Mouse (Mus musculus): ENCODE data around the gene Ssxb6. TPM values are rescaled to one million over a fixed set of nuclear protein-coding genes. Genes with fewer than 3 reads are reported as not detected.

The Ssxb6 gene
- polyA plus RNA-seq (2015; fragmentation: Nextera tagmentation; extraction: Ambion mirVana), result not detected in 2 replicates

DNA sequence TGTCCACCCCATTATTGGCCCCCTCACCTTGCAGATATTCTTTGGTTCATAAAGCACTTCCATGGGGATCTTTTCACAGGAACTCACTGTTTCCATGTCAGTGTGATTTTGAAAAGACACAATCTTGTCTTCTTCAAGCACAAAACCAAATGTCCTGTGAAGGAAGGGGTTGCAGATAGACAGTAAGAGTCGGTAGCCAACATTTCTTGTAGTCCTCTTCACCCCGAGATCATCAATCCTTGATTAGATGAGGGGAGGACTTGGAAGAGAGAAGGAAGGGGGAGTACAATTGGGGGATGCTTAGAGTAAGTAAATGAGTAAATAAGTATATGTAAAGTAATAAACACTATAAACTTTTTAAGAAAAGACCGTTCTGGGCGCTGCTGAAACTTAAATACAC, at the start of gene Ssxb6:
TSS of gene Ssxb6 (minus strand) at position 101 of the 400 bp plus-strand sequence.

DNA sequence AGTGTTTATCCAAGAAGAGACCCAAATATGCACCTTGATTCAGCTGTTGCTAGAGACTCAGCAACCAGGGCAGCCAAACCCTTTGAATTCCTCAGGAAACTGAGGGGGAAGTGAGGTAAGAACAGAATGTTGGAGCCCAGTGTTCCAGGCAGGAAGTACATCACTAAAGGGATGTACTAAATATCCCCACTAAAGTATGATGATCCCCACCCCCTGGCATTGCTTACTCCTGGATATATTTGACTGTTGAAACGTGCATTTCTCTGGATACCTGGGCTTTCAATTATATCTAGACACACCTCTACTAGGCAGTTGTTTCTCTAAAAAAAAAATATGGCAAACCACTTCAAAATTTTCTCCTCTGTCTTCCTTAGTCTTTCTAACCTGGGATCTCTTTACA, 43.7 kb upstream of the Ssxb6 start, which contains the start of gene Ssxb3:
TSS of gene Ssxb3 (minus strand) at position 101 of the 400 bp plus-strand sequence.

GRCm38 (mm10) chrX:8524854-8525253, 23.2 kb downstream of the Ssxb6 start, which contains the start of gene Gm14459:
Gene Gm14459 (minus strand): TSS chrX:8524954.

Other genes with a start within 250 kb of the Ssxb6 start
- not detected in 2 replicates for gene Ssxb10, start 220.8 kb downstream of the Ssxb6 start, polyA plus RNA-seq (2015; fragmentation: Nextera tagmentation; extraction: Ambion mirVana)
- gene Ssxb9, start 181.3 kb downstream of the Ssxb6 start, polyA plus RNA-seq (2015; fragmentation: Nextera tagmentation; extraction: Ambion mirVana), result not detected in 2 replicates
- gene Ssxb1, start 134.9 kb downstream of the Ssxb6 start, polyA plus RNA-seq (2015; fragmentation: Nextera tagmentation; extraction: Ambion mirVana), result not detected in 2 replicates
- not detected in 2 replicates for gene Ssxb2, start 86.5 kb downstream of the Ssxb6 start, polyA plus RNA-seq (2015; fragmentation: Nextera tagmentation; extraction: Ambion mirVana)
- gene Gm14459, start 23.3 kb downstream of the Ssxb6 start, polyA plus RNA-seq (2015; fragmentation: Nextera tagmentation; extraction: Ambion mirVana), result not detected in 2 replicates
- not detected in 2 replicates for gene Ssxb3, start 43.6 kb upstream of the Ssxb6 start, polyA plus RNA-seq (2015; fragmentation: Nextera tagmentation; extraction: Ambion mirVana)
- not detected in 2 replicates for gene Ssxb8, start 142.6 kb upstream of the Ssxb6 start, polyA plus RNA-seq (2015; fragmentation: Nextera tagmentation; extraction: Ambion mirVana)
- gene Ssx9, start 200.2 kb upstream of the Ssxb6 start, polyA plus RNA-seq (2015; fragmentation: Nextera tagmentation; extraction: Ambion mirVana), result not detected in 2 replicates

Data from spleen, postnatal 0 days (tissue).